ENCODE assay signal across 7 mouse cellular contexts in the genomic region with DNA sequence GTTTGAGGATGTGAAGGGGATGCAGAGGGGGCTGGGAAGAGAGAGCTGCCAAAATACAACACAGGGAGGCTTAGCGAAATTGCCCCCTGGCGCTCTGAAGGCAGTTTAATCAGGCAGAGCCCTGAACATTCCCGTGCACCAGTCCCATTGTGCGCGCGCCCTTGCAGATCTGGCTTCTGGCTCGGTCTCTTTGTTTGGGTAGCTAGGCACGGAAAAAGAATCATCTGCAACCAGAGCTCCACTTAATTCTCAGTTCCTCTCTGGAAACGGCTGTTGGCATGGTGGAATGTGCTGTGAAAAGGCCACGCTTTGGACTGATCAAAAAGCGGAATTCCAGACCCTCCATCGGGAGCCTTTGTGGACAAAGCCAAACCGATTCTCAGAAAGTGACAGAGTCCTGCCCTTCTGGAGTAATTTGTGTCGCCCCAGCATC. TPM values are rescaled to one million over a fixed set of nuclear protein-coding genes. Genes with fewer than 3 reads are reported as not detected.
DNase-seq lines count a peak whose midpoint lies in the region; ATAC-seq and TF ChIP-seq lines count a peak whose summit lies in the region.

No protein-coding gene starts in this region.

- 0 out of 2 replicates have a peak overlapping the region, but pooled peaks have one; percentile 4 for H3K4me3 ChIP-seq in lung, postnatal 0 days (ENCODE audit: low read depth, low read length)
- peak overlapping the region; percentile 26 for H3K4me3 ChIP-seq in embryonic facial prominence, embryonic 14.5 days (ENCODE audit: low read depth, low read length)
- H3K4me3 ChIP-seq in hindbrain, embryonic 10.5 days: peak overlapping the region; percentile 48
- peak overlapping the region; percentile 34 for H3K4me3 ChIP-seq in limb, embryonic 14.5 days (replicated peaks; ENCODE audit: low read length)

- H3K9me3 ChIP-seq in lung, postnatal 0 days (ENCODE audit: low read length): no peaks in the 10 kb centered on the region
- no peaks in the 10 kb centered on the region for H3K9me3 ChIP-seq in embryonic facial prominence, embryonic 14.5 days (ENCODE audit: control insufficient read depth, low read length)
- no peaks in the 10 kb centered on the region for H3K9me3 ChIP-seq in hindbrain, embryonic 10.5 days
- H3K9me3 ChIP-seq in limb, embryonic 14.5 days (ENCODE audit: control insufficient read depth, low read length): no peaks in the 10 kb centered on the region

- H3K36me3 ChIP-seq in lung, postnatal 0 days (ENCODE audit: insufficient read depth, low read length): no peaks in the 10 kb centered on the region
- H3K36me3 ChIP-seq in embryonic facial prominence, embryonic 14.5 days (ENCODE audit: control insufficient read depth, insufficient read depth, low read length): no peaks in the 10 kb centered on the region
- no peaks in the 10 kb centered on the region for H3K36me3 ChIP-seq in hindbrain, embryonic 10.5 days
- no peaks in the 10 kb centered on the region for H3K36me3 ChIP-seq in limb, embryonic 14.5 days (ENCODE audit: control insufficient read depth, insufficient read depth, low read length)

- ATAC-seq in lung, postnatal 0 days: no peak
- peak; percentile 90 for ATAC-seq in embryonic facial prominence, embryonic 14.5 days (ENCODE audit: low read depth)
- peak; percentile 67 for ATAC-seq in limb, embryonic 14.5 days (ENCODE audit: low FRiP score, low read depth)

- H3K4me1 ChIP-seq in lung, postnatal 0 days (ENCODE audit: insufficient read depth, low read depth, low read length): no peaks in the 10 kb centered on the region
- H3K4me1 ChIP-seq in embryonic facial prominence, embryonic 14.5 days (ENCODE audit: control insufficient read depth, insufficient read depth, low read length): peaks cover 8% of the 10 kb centered on the region
- H3K4me1 ChIP-seq in hindbrain, embryonic 10.5 days (replicated peaks): peaks cover 26% of the 10 kb centered on the region
- H3K4me1 ChIP-seq in limb, embryonic 14.5 days (ENCODE audit: control insufficient read depth, insufficient read depth, low read length): peaks cover 7% of the 10 kb centered on the region

- WGBS in lung, postnatal 0 days: 3% methylated on average over 14 of the region's 14 CpGs
- 0% methylated on average over 14 of the region's 14 CpGs for WGBS in embryonic facial prominence, embryonic 14.5 days
- 0% methylated on average over 14 of the region's 14 CpGs for WGBS in hindbrain, embryonic 10.5 days
- WGBS in limb, embryonic 14.5 days: 0% methylated on average over 13 of the region's 14 CpGs

- no peak for TF ChIP-seq EP300 in lung, postnatal 0 days (IDR thresholded peaks at IDR 0.05)

- H3K27me3 ChIP-seq in lung, postnatal 0 days (replicated peaks; ENCODE audit: insufficient read depth, low read length): no peaks in the 10 kb centered on the region
- no peaks in the 10 kb centered on the region for H3K27me3 ChIP-seq in embryonic facial prominence, embryonic 14.5 days (replicated peaks; ENCODE audit: control insufficient read depth, insufficient read depth, low read length)
- peaks cover 18% of the 10 kb centered on the region for H3K27me3 ChIP-seq in hindbrain, embryonic 10.5 days (ENCODE audit: insufficient read depth, poor library complexity, severe bottlenecking)
- H3K27me3 ChIP-seq in limb, embryonic 14.5 days (ENCODE audit: control insufficient read depth, insufficient read depth, low read length): no peaks in the 10 kb centered on the region

- TF ChIP-seq POLR2A in limb, embryonic 14.5 days (IDR thresholded peaks at IDR 0.05; ENCODE audit: borderline replicate concordance, extremely low read depth, insufficient read depth, insufficient read length): peak; percentile 83; the same call in 1 of the 2 replicates

- no peak for TF ChIP-seq CTCF in lung, postnatal 0 days (IDR thresholded peaks at IDR 0.05)

- H3K27ac ChIP-seq in lung, postnatal 0 days (ENCODE audit: low read length): no peak overlapping the region
- H3K27ac ChIP-seq in embryonic facial prominence, embryonic 14.5 days (replicated peaks; ENCODE audit: low read depth, low read length): peak overlapping the region; percentile 61
- peak overlapping the region; percentile 90 for H3K27ac ChIP-seq in hindbrain, embryonic 10.5 days
- H3K27ac ChIP-seq in limb, embryonic 14.5 days (replicated peaks; ENCODE audit: low read depth, low read length): peak overlapping the region; percentile 45; the same call in 1 of the 2 replicates

- peak overlapping the region; percentile 34 for H3K4me2 ChIP-seq in lung, postnatal 0 days (replicated peaks; ENCODE audit: low read depth, low read length)
- peak overlapping the region; percentile 63 for H3K4me2 ChIP-seq in embryonic facial prominence, embryonic 14.5 days (ENCODE audit: low read depth, low read length)
- H3K4me2 ChIP-seq in limb, embryonic 14.5 days (replicated peaks; ENCODE audit: low read depth, low read length, severe bottlenecking): peak overlapping the region; percentile 50

- DNase-seq in lung, postnatal 0 days (ENCODE audit: low spot score): no peak
- no peak for DNase-seq in lung, adult 18-20 months
- peak; percentile 92 for DNase-seq in embryonic facial prominence, embryonic 14.5 days (ENCODE audit: low spot score)
- DNase-seq in hindbrain, embryonic 10.5 days (ENCODE audit: low spot score): peak; percentile 85
- DNase-seq in limb, embryonic 14.5 days (ENCODE audit: low spot score): peak; percentile 70
- DNase-seq in retina, embryonic 14.5 days (ENCODE audit: low spot score): peak; percentile 74
- no peak for DNase-seq in adrenal gland, postnatal 10 days

- no peak overlapping the region for H3K9ac ChIP-seq in lung, postnatal 0 days (replicated peaks; ENCODE audit: low read depth)
- peak overlapping the region; percentile 54 for H3K9ac ChIP-seq in embryonic facial prominence, embryonic 14.5 days (ENCODE audit: low read depth, low read length)
- peak overlapping the region; percentile 49 for H3K9ac ChIP-seq in limb, embryonic 14.5 days (ENCODE audit: low read depth, low read length, severe bottlenecking)

RNA-seq across cellular contexts. Expression of gene Rad23b, which starts 55.6 kb away (rescaled TPM):
- 42.7 and 46.5 TPM in 2 replicates for polyA plus RNA-seq in lung, postnatal 0 days (2015; fragmentation: Nextera tagmentation; extraction: Ambion mirVana)
- polyA plus RNA-seq in embryonic facial prominence, embryonic 14.5 days (2014; fragmentation: Nextera tagmentation; extraction: Ambion mirVana): 74.3 and 81.3 TPM in 2 replicates
- 89.5 and 91.2 TPM in 2 replicates for polyA plus RNA-seq in hindbrain, embryonic 10.5 days (2016; fragmentation: Nextera tagmentation; extraction: Ambion mirVana)
- 179 and 230 TPM in 2 replicates for polyA plus RNA-seq in limb, embryonic 14.5 days (2012; rRNA removed)
- polyA plus RNA-seq in limb, embryonic 14.5 days (2014; fragmentation: Nextera tagmentation; extraction: Ambion mirVana): 82.7 and 88.8 TPM in 2 replicates
- 100 to 1,000 TPM; 109 to 128 TPM for total RNA-seq in adrenal gland, postnatal 10 days (2021)

Comparison
In these comparisons a context has a peak if more than half of its experiments do, and no peak if none do; other contexts are left out.
1. DNase-seq: peak in embryonic facial prominence, embryonic 14.5 days (single experiment), hindbrain, embryonic 10.5 days (single experiment), limb, embryonic 14.5 days (single experiment) and retina, embryonic 14.5 days (single experiment); none in lung, postnatal 0 days (single experiment), lung, adult 18-20 months (0 of 2) and adrenal gland, postnatal 10 days (single experiment).
2. Peak in every context shown above with its lines, with median percentiles within 50 percentile points of each other: H3K4me2 ChIP-seq and H3K4me3 ChIP-seq.